Mouse (Mus musculus): Measurements from ENCODE around the gene Exosc9. TPM values are rescaled to one million over a fixed set of nuclear protein-coding genes. Genes with fewer than 3 reads are reported as not detected.
A peak's percentile ranks its signal among the peaks of the same experiment; 100 is the strongest.
"Not testable (repeated sequence)": the region's sequence is repeated elsewhere in the genome, so short reads cannot be mapped to it uniquely, and the experiment has no call there.

The Exosc9 gene
- polyA plus RNA-seq, 1 experiment, result 9.8 TPM

DNA sequence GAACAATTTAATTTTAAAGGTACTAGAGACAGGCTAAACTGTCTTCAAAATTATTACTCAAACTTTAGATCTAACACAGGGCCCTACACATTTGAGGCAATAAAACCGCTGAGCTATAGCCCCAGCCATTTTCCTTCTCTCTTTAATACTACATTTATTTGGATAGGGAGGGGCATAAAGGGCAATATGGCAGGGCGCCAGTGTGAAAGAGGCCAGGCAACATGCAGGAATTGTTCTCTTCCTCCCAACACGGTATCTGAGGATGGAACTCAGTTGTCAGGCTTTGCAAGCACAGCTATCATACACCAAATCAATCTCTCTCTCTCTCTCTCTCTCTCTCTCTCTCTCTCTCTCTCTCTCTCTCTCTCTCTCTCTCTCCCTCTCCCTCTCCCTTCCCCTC is 46.4 kb downstream of the Exosc9 start:
- H3K27me3 ChIP-seq (replicated peaks; ENCODE audit: control insufficient read depth, insufficient read depth, low read length), result no peaks in the 10 kb centered on the region
- TF ChIP-seq CTCF (conservative IDR thresholded peaks at IDR 0.05; ENCODE audit: insufficient read depth, insufficient read length, low read depth, low read length) (no peak), POLR2A (IDR thresholded peaks at IDR 0.05; ENCODE audit: low read depth, low read length) (no peak)
- WGBS, result 76% methylated on average over 3 of the region's 3 CpGs

DNA sequence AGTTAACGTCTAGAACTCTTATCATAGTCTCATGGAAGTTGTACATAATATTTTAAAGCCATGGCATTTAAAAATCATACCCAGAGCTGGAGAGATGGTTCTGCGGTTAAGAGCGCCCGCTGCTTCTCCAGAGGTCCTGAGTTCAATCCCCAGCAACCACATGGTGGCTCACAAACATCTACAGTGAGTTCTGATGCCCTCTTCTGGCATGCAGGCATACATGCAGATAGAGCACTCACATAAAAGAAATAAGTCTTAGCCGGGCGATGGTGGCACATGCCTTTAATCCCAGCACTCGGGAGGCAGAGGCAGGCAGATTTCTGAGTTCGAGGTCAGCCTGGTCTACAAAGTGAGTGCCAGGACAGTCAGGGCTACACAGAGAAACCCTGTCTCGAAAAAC is 47.4 kb downstream of the Exosc9 start:
- not testable (repeated sequence) for H3K27ac ChIP-seq (ENCODE audit: insufficient read depth, low read depth, low read length); H3K4me3 ChIP-seq (ENCODE audit: insufficient read depth, low read depth, low read length); H3K4me1 ChIP-seq (ENCODE audit: control insufficient read depth, insufficient read depth, low read length); DNase-seq; H3K27me3 ChIP-seq (replicated peaks; ENCODE audit: control insufficient read depth, insufficient read depth, low read length); H3K36me3 ChIP-seq (ENCODE audit: control insufficient read depth, insufficient read depth, low read length)
- 89% methylated on average over 9 of the region's 9 CpGs for WGBS

More for the DNA sequence above, 46.4 kb downstream of the Exosc9 start:
- no peak overlapping the region for H3K4me3 ChIP-seq (ENCODE audit: insufficient read depth, low read depth, low read length)
- H3K4me1 ChIP-seq (ENCODE audit: control insufficient read depth, insufficient read depth, low read length), result no peaks in the 10 kb centered on the region
- no peak overlapping the region for H3K27ac ChIP-seq (ENCODE audit: insufficient read depth, low read depth, low read length)
- H3K36me3 ChIP-seq (ENCODE audit: control insufficient read depth, insufficient read depth, low read length), result peaks cover under 1% of the 10 kb centered on the region; the same call in 1 of the 2 replicates
- no peak for DNase-seq

DNA sequence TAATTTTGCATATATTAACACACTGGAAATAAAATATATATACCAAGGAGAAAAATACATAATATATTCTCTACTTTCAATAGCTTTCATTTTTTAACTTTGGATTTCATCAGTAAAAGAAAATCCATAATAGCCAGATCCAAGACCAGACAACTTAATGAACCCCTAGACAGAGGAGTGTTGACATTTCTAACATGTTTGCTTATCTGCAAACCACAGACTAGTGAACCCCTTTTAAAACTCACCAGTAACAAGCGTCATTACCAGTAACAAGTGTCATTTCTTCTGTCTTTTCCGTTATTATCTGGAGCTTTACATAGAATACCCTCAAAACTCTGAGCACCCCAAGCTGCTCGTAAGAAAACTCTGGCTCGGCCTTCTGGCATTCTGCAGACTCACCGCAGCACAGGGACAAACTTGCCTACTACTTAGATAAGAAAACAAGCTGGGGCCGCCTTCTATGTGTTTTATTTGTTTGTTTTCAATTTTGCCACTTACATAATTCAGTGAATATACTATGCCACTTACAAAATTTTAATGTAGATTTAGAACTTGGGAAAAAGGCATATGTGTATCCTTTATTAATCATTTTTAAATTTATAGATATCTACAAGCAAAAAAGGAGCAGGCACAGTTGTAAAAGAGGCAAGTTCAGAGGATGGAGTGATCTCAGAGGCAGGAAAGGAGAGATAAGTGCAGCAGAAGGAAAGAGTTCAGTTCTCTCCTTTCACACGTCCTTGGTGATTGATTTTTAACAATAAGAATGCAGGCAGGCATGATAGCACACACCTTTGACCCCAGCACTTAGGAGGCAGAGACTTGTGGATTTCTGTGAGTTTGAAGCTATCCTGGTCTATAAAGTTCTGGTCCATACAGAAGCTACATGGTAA is 53.7 kb downstream of the Exosc9 start:
- TF ChIP-seq POLR2A (IDR thresholded peaks at IDR 0.05; ENCODE audit: low read depth, low read length), result no peak
- TF ChIP-seq CTCF (conservative IDR thresholded peaks at IDR 0.05; ENCODE audit: insufficient read depth, insufficient read length, low read depth, low read length), result no peak
- H3K27me3 ChIP-seq (replicated peaks; ENCODE audit: control insufficient read depth, insufficient read depth, low read length), result no peaks in the 10 kb centered on the region
- H3K4me3 ChIP-seq (ENCODE audit: insufficient read depth, low read depth, low read length), result no peak overlapping the region
- H3K4me1 ChIP-seq (ENCODE audit: control insufficient read depth, insufficient read depth, low read length), result no peaks in the 10 kb centered on the region
- 91% methylated on average over 7 of the region's 7 CpGs for WGBS
- no peak overlapping the region for H3K27ac ChIP-seq (ENCODE audit: insufficient read depth, low read depth, low read length)
- no peak for DNase-seq
- H3K36me3 ChIP-seq (ENCODE audit: control insufficient read depth, insufficient read depth, low read length), result peaks cover 2% of the 10 kb centered on the region

DNA sequence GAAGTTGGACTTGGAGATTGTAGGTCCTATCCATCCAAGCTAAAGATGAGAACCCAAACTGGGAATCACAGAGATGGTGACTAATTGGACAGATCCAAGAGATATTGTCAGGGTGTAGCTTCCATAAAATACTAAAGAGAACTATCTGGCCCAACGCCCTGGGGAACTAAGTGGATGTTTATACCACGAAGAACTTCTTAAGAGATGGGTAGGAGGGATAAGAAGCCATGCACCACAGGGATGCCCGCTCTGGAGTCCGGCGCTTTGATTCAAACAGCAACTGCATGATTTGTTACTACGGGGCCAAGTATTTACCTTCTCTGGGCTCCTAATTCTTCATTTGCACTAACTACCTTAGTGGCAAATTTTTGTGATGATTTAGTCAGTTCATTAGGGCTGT is 60.3 kb downstream of the Exosc9 start:
- 8% methylated on average over 6 of the region's 6 CpGs for WGBS

DNA sequence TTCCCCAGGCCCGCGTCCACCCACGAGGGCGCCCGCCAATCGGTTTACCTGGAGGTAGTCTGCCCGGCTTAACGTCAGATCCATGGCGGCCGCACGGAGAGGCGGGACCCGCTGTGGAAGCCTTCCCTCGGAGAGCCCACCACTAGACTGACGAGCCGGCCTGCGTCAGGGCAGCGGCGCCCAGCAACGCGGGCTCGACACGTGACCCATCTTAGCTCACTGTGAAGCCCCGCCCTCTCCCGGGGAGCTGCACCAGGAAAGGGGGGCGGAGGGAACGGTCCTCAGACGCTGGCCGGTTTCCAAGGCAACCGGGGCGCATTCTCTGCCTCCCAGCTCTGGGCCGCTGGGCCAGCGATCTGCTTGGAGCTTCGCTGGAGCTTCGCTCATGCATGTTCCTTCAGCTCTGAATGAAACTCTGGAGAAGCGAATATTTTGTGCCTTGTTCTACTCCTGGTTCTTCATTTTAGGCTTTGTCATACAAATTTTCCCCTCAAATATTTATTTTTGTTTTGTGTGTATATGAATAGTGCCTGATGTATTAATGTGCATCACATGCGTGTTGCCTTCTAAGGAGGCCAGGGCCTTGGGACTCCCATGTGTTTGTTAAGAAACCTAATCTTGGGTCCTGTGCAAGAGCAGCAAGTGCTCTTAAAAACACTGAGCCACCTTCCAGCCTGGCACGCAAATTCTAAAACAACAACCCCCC is 60.9 kb downstream of the Exosc9 start, which contains the start of gene Bbs7:
TSS of gene Bbs7 (minus strand) at position 276 of the 706 bp plus-strand sequence.
- 4% methylated on average over 38 of the region's 38 CpGs for WGBS
- Histone ChIP-seq H3K4me1 (ENCODE audit: control insufficient read depth, insufficient read depth, low read length) (peaks cover 3% of the 10 kb centered on the region; the same call in 1 of the 2 replicates), H3K36me3 (ENCODE audit: control insufficient read depth, insufficient read depth, low read length) (no peaks in the 10 kb centered on the region; the same call in 1 of the 2 replicates), H3K27ac (ENCODE audit: insufficient read depth, low read depth, low read length) (peak within 1 kb of the TSS; percentile 22), H3K27me3 (replicated peaks; ENCODE audit: control insufficient read depth, insufficient read depth, low read length) (no peaks in the 10 kb centered on the region), H3K4me3 (ENCODE audit: insufficient read depth, low read depth, low read length) (peak within 1 kb of the TSS; percentile 91)
- TF ChIP-seq CTCF (conservative IDR thresholded peaks at IDR 0.05; ENCODE audit: insufficient read depth, insufficient read length, low read depth, low read length) (no peak), POLR2A (IDR thresholded peaks at IDR 0.05; ENCODE audit: low read depth, low read length) (peak; percentile 30)
- DNase-seq, result peak; percentile 97

More for the DNA sequence above, 60.3 kb downstream of the Exosc9 start:
- no peak for DNase-seq
- Histone ChIP-seq H3K27ac (ENCODE audit: insufficient read depth, low read depth, low read length) (peak overlapping the region; percentile 22), H3K4me1 (ENCODE audit: control insufficient read depth, insufficient read depth, low read length) (peaks cover 3% of the 10 kb centered on the region; the same call in 1 of the 2 replicates), H3K36me3 (ENCODE audit: control insufficient read depth, insufficient read depth, low read length) (no peaks in the 10 kb centered on the region; the same call in 1 of the 2 replicates), H3K4me3 (ENCODE audit: insufficient read depth, low read depth, low read length) (peak overlapping the region; percentile 91), H3K27me3 (replicated peaks; ENCODE audit: control insufficient read depth, insufficient read depth, low read length) (no peaks in the 10 kb centered on the region)
- TF ChIP-seq CTCF (conservative IDR thresholded peaks at IDR 0.05; ENCODE audit: insufficient read depth, insufficient read length, low read depth, low read length) (no peak), POLR2A (IDR thresholded peaks at IDR 0.05; ENCODE audit: low read depth, low read length) (no peak)

DNA sequence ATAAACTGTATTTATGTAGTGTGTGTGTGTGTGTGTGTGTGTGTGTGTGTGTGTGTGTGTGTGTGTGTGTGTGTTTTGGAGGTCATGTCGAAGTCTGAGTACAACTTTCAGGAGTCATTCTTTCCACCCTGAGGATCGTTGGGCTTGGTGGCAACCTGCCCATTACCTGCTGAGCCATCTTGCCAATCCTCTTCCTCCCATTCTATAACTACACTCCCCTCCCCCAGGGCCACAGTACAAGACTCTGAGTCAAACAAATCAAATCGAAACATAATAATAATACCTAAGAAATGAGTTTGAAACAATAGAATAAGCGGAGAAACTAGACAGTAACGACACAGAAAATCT is 61.5 kb downstream of the Exosc9 start:
- H3K27me3 ChIP-seq (replicated peaks; ENCODE audit: control insufficient read depth, insufficient read depth, low read length), result no peaks in the 10 kb centered on the region
- H3K4me1 ChIP-seq (ENCODE audit: control insufficient read depth, insufficient read depth, low read length), result peaks cover 3% of the 10 kb centered on the region; the same call in 1 of the 2 replicates
- no peak for DNase-seq
- TF ChIP-seq CTCF (conservative IDR thresholded peaks at IDR 0.05; ENCODE audit: insufficient read depth, insufficient read length, low read depth, low read length), result no peak
- no peak for TF ChIP-seq POLR2A (IDR thresholded peaks at IDR 0.05; ENCODE audit: low read depth, low read length)
- 46% methylated on average over 5 of the region's 5 CpGs for WGBS
- no peak overlapping the region for H3K4me3 ChIP-seq (ENCODE audit: insufficient read depth, low read depth, low read length)
- no peak overlapping the region for H3K27ac ChIP-seq (ENCODE audit: insufficient read depth, low read depth, low read length)
- H3K36me3 ChIP-seq (ENCODE audit: control insufficient read depth, insufficient read depth, low read length), result no peaks in the 10 kb centered on the region; the same call in 1 of the 2 replicates

Other genes with a start within 250 kb of the Exosc9 start
- 300 and 316 TPM in 2 replicates for gene Anxa5, start 76.7 kb upstream of the Exosc9 start, polyA plus RNA-seq (2012; rRNA removed)
- gene 1810062G17Rik, start 76.7 kb upstream of the Exosc9 start, polyA plus RNA-seq (2012; rRNA removed), result 0.58 and 0.80 TPM in 2 replicates
- gene Gm11549, start 30.8 kb upstream of the Exosc9 start, polyA plus RNA-seq (2012; rRNA removed), result not detected in 2 replicates
- gene Ccna2, start 19.5 kb downstream of the Exosc9 start, polyA plus RNA-seq (2012; rRNA removed), result 1.6 and 1.7 TPM in 2 replicates
- 4.1 and 4.6 TPM in 2 replicates for gene Bbs7, start 60.9 kb downstream of the Exosc9 start, polyA plus RNA-seq (2012; rRNA removed)
- 1.8 TPM in 2 replicates for gene Trpc3, start 137.6 kb downstream of the Exosc9 start, polyA plus RNA-seq (2012; rRNA removed)

Measured in kidney, adult 2 months (tissue).